Mouse (Mus musculus) Muller cell, postnatal 12 days (primary cell): ENCODE data around the gene Ap5z1.
A peak's percentile ranks its signal among the peaks of the same experiment; 100 is the strongest.

Source experiments
- DNase-seq: peaks from one replicate; pipeline ENCODE4 v3.0.0-alpha.2; 2015; ENCODE audit errors: inconsistent ontology term

Ap5z1 gene

GRCm38 (mm10) chr5:142439911-142440432 is 23.8 kb upstream of the Ap5z1 start:
- no peak for DNase-seq

GRCm38 (mm10) chr5:142440451-142441147 is 23.1 kb upstream of the Ap5z1 start:
- peak; percentile 99 for DNase-seq

GRCm38 (mm10) chr5:142441332-142442044 is 22.3 kb upstream of the Ap5z1 start:
- no peak for DNase-seq

GRCm38 (mm10) chr5:142442045-142442440 is 21.7 kb upstream of the Ap5z1 start:
- DNase-seq, result no peak

GRCm38 (mm10) chr5:142443514-142443913 is 20.2 kb upstream of the Ap5z1 start:
- DNase-seq, result no peak

- DNase-seq, result no peak
These were observed 19.8 kb upstream of the Ap5z1 start for GRCm38 (mm10) chr5:142443994-142444393.

- no peak for DNase-seq
These were observed 18.8 kb upstream of the Ap5z1 start for GRCm38 (mm10) chr5:142444791-142445531.

- no peak for DNase-seq
These were observed 18.0 kb upstream of the Ap5z1 start for GRCm38 (mm10) chr5:142445709-142446108.

- DNase-seq, result peak; percentile 86
These were observed 15.7 kb upstream of the Ap5z1 start for GRCm38 (mm10) chr5:142448076-142448475.

- no peak for DNase-seq
These were observed 15.1 kb upstream of the Ap5z1 start for GRCm38 (mm10) chr5:142448623-142449022.

- no peak for DNase-seq
These were observed 12.9 kb upstream of the Ap5z1 start for GRCm38 (mm10) chr5:142450846-142451245.

GRCm38 (mm10) chr5:142451759-142452158 is 12.0 kb upstream of the Ap5z1 start:
- DNase-seq, result peak; percentile 87

- no peak for DNase-seq
These were observed 10.0 kb upstream of the Ap5z1 start for GRCm38 (mm10) chr5:142453742-142454141.

GRCm38 (mm10) chr5:142456318-142456717 is 7.4 kb upstream of the Ap5z1 start:
- peak; percentile 67 for DNase-seq

GRCm38 (mm10) chr5:142457345-142457744 is 6.4 kb upstream of the Ap5z1 start:
- peak; percentile 50 for DNase-seq

GRCm38 (mm10) chr5:142458791-142459557 is 4.8 kb upstream of the Ap5z1 start:
- DNase-seq, result no peak

GRCm38 (mm10) chr5:142459834-142460233 is 3.9 kb upstream of the Ap5z1 start:
- DNase-seq, result no peak

- DNase-seq, result no peak
These were observed 1.7 kb upstream of the Ap5z1 start for GRCm38 (mm10) chr5:142461942-142462640.

- DNase-seq, result no peak
These were observed 1.1 kb upstream of the Ap5z1 start for GRCm38 (mm10) chr5:142462641-142462948.

- no peak for DNase-seq
These were observed 733 bp upstream of the Ap5z1 start for GRCm38 (mm10) chr5:142463011-142463410.

- no peak for DNase-seq
These were observed 4.6 kb downstream of the Ap5z1 start for GRCm38 (mm10) chr5:142468375-142468774.
